Mouse (Mus musculus) bone marrow macrophage, adult 2 months (primary cell): ENCODE results near the gene Aldh3b2.
"Not testable (repeated sequence)": the region's sequence is repeated elsewhere in the genome, so short reads cannot be mapped to it uniquely, and the experiment has no call there.

Experiments used
- CTCF ChIP-seq: IDR thresholded peaks from 2 replicates; pipeline ENCODE4 v1.5.1; 2012; ENCODE audit warnings: low read depth, mild to moderate bottlenecking, low read length, moderate library complexity
- POLR2A ChIP-seq: IDR thresholded peaks from 2 replicates; pipeline ENCODE4 v1.6.1; 2012; ENCODE audit warnings: mild to moderate bottlenecking, low read depth, low read length, borderline replicate concordance

- TF ChIP-seq CTCF, POLR2A: not testable (repeated sequence)
These were observed 10.3 kb upstream of the Aldh3b2 start for GRCm38 (mm10) chr19:3961805-3962204.
